Mouse (Mus musculus): ENCODE measurements at regions not wholly inside any gene's neighbourhood (a gene's known extent, or its start where the extent isn't known, plus 50 kb on each side); places are given as distances from the start of the nearest gene placed in this dataset.

DNA sequence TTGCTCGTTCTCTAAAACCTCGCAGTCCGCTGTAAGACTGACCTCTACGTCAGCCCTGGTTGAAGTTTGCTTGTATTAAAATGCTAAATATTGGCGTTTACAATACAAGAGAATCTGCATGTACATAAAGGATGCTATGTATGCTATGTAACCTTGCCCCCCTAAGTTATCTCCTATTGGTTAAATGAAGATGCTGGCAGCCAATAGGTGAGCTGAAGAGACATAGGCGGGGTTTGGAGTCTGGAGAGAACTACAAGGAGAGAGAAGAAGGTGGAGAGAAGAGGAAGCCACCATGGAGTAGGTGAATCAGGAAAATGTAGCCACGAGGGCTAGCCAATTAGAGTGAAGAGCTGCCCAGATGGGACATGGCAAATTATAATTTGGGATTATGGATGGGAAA is 214.0 kb upstream of the Amigo2 start:
- peak in 1 of 2 experiments; percentile 0 for DNase-seq (ENCODE audit: low spot score in 2 of 2)

- DNase-seq (ENCODE audit: low spot score in 2 of 2) = no peak
Observed at GRCm38 (mm10) chr15:97460360-97460719, 213.3 kb upstream of the Amigo2 start.

DNA sequence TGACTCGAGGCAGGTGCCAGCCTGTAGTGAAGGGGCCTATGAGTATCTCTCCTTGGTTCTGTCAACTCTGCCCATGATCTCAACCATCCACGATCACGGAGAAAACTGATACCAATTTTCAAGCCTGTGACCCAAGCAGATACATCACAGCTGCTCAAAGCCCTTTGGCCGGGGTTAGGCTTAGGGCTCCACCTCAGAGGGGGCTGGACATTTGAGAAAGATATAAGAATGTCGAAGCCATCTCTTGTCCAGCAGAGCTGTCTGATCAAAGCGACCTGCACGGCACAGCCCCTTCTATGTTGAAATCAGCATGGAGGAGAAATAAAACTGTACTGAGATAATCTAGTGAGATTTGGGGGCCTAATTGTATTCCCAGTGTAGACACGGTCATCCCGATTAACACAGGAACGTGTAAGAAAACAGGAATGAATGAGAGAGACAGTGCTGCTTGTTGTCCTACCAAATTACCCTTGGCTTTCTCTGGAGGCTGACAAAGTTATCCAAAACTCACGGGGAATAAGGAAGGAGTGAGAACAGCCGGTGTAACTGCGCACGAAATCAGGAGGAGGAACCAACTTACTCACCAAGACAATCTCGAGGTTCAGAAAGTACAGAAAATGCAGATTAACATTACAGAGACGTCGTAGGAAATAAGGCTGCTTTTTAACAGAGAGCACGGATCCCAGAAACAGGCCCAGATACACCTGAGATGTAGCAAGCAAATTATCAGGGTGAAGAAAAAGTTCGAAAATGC is 212.7 kb upstream of the Amigo2 start:
- DNase-seq (ENCODE audit: low spot score in 2 of 2) = no peak

DNA sequence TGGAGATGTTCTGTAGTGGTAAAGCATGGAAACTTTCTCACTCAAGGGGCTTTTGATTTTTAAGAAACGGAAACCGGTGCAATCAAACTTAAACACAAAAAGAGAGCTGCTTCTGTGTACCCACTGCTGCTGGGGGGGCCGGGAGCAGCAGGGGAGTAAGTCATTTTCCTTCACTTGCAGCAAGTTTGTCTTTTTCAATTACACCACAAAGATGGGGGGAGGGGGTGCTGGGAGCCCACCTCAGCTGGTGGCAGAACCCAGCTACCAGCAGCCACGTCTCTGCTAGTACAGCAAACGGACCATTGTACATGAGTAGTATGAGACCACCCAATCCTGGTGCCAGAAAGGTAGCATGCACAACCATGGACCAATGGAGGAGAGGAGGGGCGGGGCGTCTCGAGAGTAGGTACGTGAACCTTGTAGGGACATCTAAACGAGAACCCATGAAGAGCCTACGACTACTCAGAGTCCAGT is 211.7 kb upstream of the Amigo2 start:
- peak; percentile 86 to 92 for DNase-seq (ENCODE audit: low spot score in 2 of 2)

- DNase-seq (ENCODE audit: low spot score in 2 of 2) = peak; percentile 77 to 84
Observed at GRCm38 (mm10) chr15:97458139-97458747, 211.2 kb upstream of the Amigo2 start.

DNA sequence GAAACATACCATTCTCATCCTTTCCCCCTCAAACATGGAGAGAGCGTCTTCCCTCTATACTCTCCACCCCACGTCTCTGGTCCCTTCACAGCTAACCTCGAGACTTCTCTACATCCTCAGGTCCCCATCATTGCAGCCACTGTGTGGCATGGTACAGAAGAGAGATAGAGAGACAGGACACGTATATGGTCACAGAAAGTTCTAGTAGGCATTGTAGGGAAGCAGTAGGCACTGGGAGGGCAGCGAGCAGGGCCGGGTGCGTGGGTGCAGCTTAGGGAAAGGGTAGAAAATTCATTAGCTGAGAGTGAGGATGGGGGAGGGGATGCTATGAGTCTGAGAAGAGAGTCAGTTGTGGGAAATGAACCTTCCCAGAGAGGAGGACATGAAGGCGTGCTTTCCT is 210.4 kb upstream of the Amigo2 start:
- no peak for DNase-seq (ENCODE audit: low spot score in 2 of 2)

DNA sequence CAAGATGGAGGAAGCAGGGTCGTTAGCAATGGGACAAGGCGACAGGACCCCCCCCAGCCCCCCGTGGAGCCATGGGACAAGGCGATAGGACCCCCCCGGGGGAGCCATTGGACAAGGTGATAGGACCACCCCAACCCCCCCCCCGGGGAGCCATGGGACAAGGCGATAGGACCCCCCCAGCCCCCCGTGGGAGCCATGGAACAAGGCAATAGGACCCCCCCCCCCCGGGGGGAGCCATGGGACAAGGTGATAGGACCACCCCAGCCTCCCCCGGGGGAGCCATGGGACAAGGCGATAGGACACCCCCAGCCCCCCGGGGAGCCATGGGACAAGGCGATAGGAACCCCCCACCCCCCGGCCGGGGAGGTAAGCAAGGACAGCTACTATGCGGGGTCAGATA is 209.9 kb upstream of the Amigo2 start:
- DNase-seq (ENCODE audit: low spot score in 2 of 2) = no peak

DNA sequence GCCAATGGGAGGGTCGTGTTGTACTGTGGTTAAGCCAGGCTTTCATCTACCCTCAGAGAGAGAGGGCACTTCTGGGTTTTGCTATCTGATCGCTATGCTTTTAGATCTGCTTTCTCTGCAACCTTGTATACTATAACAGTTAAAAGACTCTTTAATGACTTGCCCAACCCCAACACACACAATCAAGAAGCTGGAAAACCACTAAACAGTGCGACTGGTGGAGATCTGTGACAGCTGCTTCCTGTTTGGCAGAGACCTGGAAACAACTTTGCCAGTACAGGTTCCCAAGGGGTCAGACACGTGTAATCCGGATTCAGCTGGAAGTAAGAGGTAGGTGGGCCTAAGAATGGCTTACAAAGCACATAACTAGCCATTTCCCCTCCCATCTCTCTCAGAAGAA is 208.6 kb upstream of the Amigo2 start:
- peak in 1 of 2 experiments; percentile 36 for DNase-seq (ENCODE audit: low spot score in 2 of 2)

DNA sequence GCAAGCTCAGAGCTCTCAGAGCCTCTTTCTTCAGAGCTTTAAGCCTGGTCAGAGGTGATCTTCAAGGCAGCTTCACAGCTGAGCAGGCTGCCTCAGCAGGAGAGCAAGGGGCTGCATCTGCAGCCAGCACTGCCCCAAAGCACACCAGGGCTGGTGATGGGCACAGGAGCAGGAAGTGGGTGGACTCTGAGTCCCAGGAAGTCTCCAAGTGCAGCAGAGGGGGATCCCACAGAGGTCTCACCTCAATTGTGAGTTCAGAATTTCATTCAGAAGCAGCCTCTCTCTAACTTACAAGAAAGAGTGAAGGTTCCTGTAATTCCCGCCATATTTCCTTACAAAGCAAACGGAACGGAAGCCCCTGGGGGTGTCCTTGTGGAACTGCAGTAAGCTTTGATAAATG is 202.6 kb upstream of the Amigo2 start:
- no peak for DNase-seq (ENCODE audit: low spot score in 2 of 2)

GRCm38 (mm10) chr15:97449001-97449400 is 201.9 kb upstream of the Amigo2 start:
- DNase-seq (ENCODE audit: low spot score in 2 of 2) = no peak

DNA sequence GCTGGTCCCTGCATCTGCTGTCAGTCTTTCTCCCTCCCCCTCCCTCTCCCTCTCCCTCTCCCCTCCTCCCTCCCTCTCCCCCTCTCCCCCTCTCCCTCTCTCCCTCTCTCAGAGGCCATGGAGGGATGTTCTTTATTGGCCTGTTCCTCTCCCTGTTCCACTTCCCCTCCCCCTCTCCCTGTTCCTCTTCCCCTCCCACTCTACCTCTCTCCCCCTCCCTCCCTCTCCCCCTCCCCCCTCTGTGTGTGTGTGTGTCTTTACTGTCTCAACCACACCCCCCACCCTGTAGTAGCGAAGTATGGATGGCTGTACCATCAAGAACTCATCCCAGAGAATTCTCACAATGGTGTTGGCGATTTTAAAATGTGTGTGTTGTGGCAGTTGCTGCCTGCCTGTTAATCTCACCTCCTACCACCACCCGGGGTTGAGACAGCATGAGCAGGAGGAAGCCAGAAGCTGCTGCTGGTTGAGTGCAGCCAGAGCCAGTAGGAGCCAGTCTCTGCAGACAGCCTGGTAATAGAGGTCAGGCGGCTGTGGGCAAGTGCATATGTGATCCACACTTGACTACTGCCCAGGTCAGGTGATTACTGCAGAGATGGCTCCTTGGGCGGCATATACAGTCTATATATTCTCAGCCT is 201.3 kb upstream of the Amigo2 start:
- DNase-seq (ENCODE audit: low spot score in 2 of 2) = no peak

DNA sequence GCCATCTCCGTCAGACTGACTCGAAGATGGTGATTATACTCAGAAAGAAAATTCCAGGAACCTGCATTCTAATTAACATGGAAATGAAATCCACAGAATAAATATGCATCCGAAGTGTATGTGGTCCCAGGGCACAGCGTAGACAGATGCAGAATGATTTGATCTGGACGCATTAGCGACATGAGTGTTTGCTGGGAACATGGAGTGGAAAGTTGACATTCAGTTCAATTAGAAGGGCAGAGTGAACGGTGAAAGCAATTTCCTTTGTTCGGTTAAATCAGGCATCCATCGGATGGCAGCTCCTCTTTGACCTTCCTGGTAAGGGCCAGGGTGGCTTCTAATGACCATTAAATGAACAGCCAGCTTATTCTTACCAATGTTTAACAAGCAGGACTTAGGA is 199.1 kb upstream of the Amigo2 start:
- no peak for DNase-seq (ENCODE audit: low spot score in 2 of 2)

GRCm38 (mm10) chr15:97438235-97438760 is 191.2 kb upstream of the Amigo2 start:
- DNase-seq (ENCODE audit: low spot score in 2 of 2) = peak in 1 of 2 experiments; percentile 48
